Mouse (Mus musculus): ENCODE data around the gene Olfr305.
"Not testable (repeated sequence)": the region's sequence is repeated elsewhere in the genome, so short reads cannot be mapped to it uniquely, and the experiment has no call there.

Olfr305 gene

GRCm38 (mm10) chr7:86366828-86367227, at the start of gene Olfr305:
Olfr305 (minus strand) TSS chr7:86366928.
- no peak for DNase-seq (ENCODE audit: low spot score)

DNA sequence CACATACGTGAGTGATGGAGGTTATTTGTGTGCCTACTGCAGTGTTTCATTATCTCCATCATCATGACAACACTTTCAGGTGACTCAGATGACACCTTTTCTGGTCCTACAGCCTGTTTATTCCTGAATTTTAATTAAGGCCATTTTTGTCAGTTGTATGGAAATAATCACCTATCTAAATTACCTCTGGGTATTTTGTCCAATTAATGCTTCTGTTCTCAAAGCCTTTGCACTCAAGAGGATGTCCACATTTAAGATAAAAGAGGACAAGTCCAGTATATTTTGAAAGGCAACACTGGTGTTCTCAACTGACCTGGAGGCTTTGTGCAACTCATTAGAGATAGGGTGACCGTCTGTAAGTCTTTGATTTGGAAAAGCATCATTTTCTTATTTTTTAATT, 36.8 kb upstream of the Olfr305 start, which contains the start of gene Olfr301:
Olfr301 (plus strand) TSS at position 301 of the 400 bp plus-strand sequence.
- no peak for DNase-seq (ENCODE audit: low spot score)

DNA sequence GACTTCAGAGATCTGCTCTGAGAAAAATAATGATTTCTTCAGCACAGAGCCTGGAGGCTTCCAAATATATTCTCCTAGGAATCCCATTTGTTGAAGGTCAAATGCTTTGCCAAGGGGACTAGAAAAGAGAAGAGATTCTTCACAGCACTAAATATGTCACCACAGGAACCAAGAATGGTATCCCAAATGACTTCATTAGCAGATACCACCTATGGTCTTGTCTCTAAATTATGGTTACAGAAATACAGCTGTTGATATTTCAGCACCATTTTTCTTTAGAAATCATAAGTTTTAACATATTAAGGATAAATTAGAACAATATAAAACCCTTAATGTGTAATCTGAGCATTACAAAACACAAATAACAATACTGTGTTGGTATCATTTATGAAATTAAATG, 31.0 kb upstream of the Olfr305 start, which contains the start of gene Olfr303:
Olfr303 (minus strand) TSS at position 101 of the 400 bp plus-strand sequence.
- DNase-seq (ENCODE audit: low spot score) = no peak

GRCm38 (mm10) chr7:86386558-86386957, 19.8 kb upstream of the Olfr305 start, which contains the start of gene Olfr304:
Olfr304 (minus strand) TSS chr7:86386658.
- no peak for DNase-seq (ENCODE audit: low spot score)

- DNase-seq (ENCODE audit: low spot score) = peak; percentile 4
These were observed 19.0 kb upstream of the Olfr305 start for GRCm38 (mm10) chr7:86385769-86386168.

DNA sequence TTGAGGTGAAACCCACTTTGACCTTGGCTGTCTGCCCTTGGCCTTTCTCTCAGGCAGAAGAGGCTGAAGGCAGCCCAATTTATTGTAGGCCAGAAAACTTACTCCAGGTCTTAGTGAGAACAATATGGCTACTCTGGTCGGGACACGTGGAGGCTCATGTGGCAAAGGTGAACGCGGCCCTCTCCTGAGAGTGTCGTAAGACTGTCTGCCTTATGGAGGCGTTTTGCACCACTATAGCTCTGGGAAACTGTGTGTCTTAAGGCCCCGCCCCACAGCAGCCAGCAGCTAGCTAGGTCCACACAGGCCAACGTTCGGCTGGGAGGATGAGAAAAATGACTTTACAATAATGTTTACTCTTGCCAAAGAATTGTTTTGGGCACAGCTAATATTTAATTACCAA, 20.4 kb downstream of the Olfr305 start:
- not testable (repeated sequence) for DNase-seq (ENCODE audit: low spot score)

DNA sequence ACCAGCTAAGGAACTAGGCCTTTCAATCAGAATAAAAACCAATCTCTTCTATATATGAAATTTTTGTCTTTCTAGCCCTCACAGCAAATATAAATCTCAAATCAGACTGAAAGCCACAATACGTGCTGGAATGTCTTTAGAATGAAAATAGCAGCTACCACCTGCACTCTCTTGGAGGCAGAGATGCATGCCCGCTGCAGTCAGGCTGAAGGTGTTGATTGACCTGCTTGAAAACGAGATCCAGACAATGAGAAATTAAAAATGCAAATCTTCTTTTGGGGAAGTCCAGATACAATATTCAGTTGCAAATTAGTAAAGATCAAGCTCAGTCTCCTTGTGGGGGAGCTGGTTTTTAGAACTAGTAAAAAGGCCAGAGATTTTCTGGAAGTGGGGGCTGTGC, 22.5 kb downstream of the Olfr305 start:
- no peak for DNase-seq (ENCODE audit: low spot score)

DNA sequence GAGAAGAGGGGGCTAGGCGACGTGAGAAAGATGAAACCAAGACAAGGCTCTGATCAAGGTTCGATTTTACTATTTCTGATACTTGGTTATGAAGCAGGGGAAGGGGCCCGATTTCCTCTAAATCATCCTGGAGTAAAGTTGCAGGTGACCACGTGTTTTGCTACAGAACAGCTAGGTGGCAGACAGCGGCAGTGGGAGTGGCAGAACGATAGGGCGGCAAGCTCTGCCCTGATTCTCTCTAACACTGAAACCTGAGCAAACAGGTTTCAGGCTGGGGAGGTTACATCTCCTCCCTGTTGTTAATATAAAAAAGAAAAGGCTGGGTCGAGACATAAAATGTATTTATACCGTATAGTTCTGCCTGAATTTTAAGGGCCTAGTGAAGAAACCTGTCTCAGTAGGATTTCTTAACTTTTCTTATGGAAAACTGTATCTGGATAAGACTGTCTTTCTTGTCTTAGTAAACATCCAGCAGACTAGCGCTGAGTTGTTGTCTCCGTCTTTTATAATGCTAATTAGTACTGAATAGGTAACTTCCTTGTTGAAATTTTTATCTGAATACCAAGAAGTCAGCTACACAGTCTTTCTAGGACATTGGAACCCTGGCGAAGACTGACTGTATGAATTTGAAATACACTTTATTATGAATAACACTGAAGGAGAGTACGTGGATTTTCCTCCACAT, 23.7 kb downstream of the Olfr305 start:
- DNase-seq (ENCODE audit: low spot score) = no peak

DNA sequence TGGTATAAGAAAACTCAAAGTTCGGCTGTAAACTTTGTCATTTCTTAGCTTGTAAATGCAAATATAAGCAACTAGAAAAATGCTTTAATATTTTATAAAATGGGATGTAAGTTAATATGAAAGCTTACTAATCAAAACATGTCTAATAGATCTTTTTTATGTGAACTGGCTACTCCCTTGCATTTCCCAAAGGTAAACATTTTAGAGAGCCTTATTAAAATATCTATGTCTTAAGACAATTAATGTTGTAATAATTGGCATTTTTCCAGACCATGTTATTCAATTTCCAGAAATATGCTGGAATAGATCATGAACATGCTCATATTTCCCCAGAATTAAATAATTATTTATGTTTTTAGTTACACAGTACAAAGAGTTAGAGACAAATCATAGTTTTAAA, 29.2 kb downstream of the Olfr305 start, which contains the start of gene Olfr307:
Olfr307 (minus strand) TSS at position 101 of the 400 bp plus-strand sequence.
- DNase-seq (ENCODE audit: low spot score) = no peak

DNA sequence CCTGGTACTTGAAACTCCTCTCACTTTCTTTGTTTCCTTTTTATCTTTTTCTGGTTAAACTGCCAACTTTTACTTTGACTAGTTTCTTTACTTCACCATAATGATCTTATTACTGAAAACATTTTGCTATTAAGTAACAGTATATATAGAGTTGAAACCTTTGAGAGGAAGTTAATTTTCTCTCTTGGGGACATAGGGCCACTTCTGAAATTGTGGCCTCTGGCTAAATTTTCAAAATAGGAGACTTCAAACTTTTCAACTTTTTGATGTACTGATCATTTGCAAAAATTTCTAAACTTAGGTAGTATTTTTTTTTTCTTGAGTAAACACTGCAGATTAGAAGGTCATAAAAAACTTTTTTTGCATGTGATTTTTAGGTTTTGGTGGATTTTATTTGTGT, 41.2 kb downstream of the Olfr305 start, which contains the start of gene Olfr308:
Olfr308 (minus strand) TSS at position 101 of the 400 bp plus-strand sequence.
- DNase-seq (ENCODE audit: low spot score) = no peak

GRCm38 (mm10) chr7:86321323-86321722, 45.4 kb downstream of the Olfr305 start:
- no peak for DNase-seq (ENCODE audit: low spot score)

- DNase-seq (ENCODE audit: low spot score) = no peak
These were observed 53.1 kb downstream of the Olfr305 start, which contains the start of gene Olfr309 for GRCm38 (mm10) chr7:86313608-86314007. Olfr309 (minus strand) TSS chr7:86313708.

Data from embryo, embryonic 10 days (tissue).